Mouse (Mus musculus) embryonic stem cell, embryonic (primary cell): Measurements from ENCODE around the gene Blmh.

Experiments
- CTCF ChIA-PET, 4 experiments: fragments of 300-600 bp in 2 of 4; fragments of 350-600 bp in 2 of 4; sonication (Branson Sonifier 250); formaldehyde crosslinking; loops; one replicate each; lab custom pipeline; 2022; ENCODE audit warnings: inconsistent platforms in 2 of 4; lab: Charles Lee
- POLR2A ChIA-PET, 4 experiments: fragments of 300-600 bp in 2 of 4; fragments of 350-600 bp in 2 of 4; sonication (Branson Sonifier 250); formaldehyde crosslinking; loops; one replicate each; lab custom pipeline; 2022; ENCODE audit warnings: antibody characterized with exemption in 4 of 4, inconsistent platforms in 1 of 4; lab: Charles Lee

Blmh gene

DNA sequence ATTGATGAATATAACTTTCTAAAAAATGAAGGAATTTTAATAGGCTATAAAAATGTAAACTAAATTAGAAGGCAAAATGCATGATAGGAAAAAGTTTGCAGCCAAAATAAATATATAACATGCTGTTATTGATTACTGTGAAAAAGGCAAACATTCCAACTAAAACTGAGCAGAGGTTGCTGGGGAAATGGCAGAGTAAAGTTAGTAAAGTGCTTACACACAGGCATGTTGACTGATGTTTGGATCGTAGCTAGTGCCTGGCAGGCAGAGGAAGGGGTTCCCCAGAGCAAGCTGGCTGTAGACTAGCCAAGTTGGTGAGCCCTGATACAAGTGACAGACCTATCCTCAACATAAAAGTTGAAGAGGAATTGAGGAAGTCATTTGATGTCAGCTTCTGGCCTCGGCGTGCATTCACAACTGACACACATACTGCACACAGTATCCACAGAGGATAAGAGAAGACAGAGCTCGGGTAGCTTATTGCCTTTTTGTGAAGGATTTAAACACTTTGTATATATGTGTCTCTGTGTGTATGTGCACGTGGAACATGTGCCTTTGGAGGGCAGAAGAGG is 57.0 kb downstream of the Blmh start:
- POLR2A ChIA-PET, result interaction anchor here in 1 of 4 experiments (0.6 kb wide), 1 partner anchor 19 kb away, joined by 3 read pairs; no protein-coding TSS in a partner anchor

DNA sequence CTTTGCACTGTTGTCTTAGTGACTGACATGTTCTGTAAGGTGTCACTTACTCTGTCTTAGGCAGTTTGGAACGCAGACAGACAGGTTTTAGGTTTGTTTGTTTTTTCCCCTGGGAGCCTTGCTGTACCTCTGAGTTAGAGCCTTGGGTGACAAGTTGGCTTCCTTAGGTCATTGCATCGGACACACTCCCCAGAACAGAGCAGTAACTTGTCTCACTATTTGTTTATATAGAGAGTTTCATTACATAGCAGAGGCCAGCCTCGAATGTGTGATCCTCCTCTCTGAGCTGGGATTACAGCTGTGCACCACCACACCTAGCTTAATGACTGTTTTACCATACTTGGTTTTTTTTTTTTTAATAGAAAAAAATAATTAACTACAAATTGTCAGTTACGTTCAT is 57.8 kb downstream of the Blmh start:
- ChIA-PET POLR2A (interaction anchor here in 1 of 4 experiments (0.7 kb wide), 1 partner anchor 10 kb away, joined by 3 read pairs; no protein-coding TSS in a partner anchor), CTCF (no interaction called here)

More for the DNA sequence above, 57.0 kb downstream of the Blmh start:
- CTCF ChIA-PET, result no interaction called here

DNA sequence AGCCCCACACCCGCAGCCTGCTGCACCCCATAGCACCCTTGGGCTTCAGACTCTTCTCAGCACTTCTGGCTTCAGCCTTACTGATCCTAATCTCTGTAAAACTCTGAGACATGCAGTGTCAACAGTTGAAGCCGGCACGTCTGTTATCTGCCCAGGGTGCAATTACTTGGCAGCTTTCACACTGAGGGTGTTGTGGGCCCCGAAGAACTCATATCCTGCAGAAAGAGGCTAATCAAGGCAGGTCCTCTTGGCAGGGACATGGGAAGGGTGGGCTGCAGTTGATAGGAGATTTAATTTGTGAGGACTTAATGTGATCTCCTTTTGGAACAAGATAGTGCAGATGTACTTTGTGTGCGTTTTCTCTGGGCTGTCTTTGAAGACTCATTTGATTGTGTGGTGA is 59.0 kb downstream of the Blmh start:
- ChIA-PET POLR2A (no interaction called here), CTCF (no interaction called here)

DNA sequence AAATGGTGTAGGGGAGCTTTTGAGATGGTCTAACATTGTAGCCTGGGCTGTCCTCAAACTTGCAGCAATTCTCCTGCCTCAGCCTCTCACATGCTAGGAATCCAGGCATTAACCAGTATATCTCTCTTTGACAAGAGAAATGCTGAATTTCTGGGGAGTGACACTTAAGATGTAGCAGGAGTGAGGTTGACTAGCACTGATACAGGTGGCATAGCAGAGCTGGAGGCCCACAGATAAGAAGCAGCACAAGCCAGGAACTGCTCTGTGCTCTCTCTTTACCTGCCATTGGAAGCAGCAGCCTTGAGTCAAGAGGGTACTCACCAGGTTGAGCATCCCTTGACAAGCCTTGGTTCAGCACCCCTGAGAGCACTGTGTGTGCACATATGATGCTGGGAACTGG is 59.6 kb downstream of the Blmh start:
- POLR2A ChIA-PET, result no interaction called here
- CTCF ChIA-PET, result no interaction called here

DNA sequence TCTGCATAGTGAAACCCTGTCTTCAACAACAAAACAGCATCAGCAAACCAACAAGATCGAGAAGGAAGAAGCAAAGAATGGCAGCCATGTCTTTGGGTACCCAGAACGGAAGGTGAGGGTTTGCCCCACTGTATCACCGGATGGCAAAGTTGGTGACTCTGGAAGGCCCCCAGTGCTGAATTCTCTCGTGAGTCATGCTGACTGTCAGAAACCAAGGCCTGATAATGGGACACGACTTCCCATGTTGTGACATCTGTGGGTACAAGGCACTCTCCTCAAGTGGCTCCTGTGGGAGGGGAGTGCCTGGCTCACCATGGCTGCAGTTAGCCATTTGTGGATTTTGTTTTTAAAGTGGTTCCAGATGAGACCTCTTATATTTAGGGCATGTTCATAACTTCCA is 66.2 kb downstream of the Blmh start:
- ChIA-PET POLR2A (no interaction called here), CTCF (no interaction called here)

DNA sequence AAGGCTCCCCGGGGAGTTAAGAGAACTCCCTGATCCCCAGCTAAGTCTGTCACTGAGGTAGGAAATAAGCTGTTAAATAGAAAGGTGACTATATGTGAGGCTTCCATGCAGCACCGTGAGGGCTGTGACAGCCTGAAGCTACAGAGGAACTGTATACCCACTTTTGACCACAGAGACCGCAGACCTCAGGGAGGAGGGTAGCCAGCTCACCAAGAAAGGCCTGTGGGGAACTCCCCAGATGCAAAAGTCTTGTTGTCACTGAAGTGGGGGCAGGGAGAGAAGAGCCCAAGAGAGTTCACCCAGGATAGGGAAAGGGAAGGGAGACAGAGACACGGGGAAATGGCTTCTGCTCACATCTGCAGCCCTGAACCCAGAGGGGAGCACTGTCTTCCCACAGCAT is 68.3 kb downstream of the Blmh start:
- POLR2A ChIA-PET, result no interaction called here
- CTCF ChIA-PET, result no interaction called here

DNA sequence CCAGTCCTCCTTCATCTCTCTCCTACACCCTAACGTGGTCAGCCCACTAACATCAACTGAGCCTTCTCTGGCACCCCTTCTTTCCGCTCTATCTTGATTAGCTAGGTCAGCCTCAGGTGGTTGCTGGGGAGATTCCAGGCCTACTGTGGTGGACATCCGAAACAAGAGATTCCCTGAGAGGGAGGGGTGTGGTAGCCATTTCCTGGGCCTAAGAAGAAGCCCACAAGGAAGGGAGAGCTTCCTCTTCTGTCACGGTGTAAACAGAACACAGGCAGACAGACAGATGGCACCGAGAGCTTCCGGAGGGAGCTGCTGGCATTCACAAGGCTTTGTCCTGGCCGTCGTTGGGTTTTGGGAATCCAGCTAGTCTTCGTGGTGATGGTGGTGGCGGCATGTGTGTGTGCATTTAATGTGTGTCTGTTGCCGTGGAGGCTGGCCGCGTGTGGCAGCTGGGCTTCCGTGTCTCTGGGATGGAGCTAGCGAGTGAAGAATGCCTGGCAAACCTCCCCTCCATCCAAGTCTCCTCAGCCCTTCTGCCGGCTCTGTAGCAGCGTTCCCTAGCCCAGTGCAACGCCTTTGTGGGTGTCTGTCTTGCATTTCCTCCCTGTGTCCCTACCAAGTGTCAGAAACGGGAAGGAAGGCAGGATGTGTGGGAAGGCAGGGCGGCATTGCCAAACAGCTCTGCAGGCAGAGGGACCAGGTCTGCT is 71.5 kb downstream of the Blmh start:
- POLR2A ChIA-PET, result interaction anchor here in 1 of 4 experiments (0.6 to 1.6 kb wide), 5 partner anchors 9 to 252 kb away, joined by 3 to 4 read pairs (median 4); no protein-coding TSS in a partner anchor
- CTCF ChIA-PET, result interaction anchor here in 3 of 4 experiments (0.6 to 3.9 kb wide), 10 partner anchors 9 to 450 kb away, joined by 3 to 29 read pairs (median 7); no protein-coding TSS in a partner anchor

DNA sequence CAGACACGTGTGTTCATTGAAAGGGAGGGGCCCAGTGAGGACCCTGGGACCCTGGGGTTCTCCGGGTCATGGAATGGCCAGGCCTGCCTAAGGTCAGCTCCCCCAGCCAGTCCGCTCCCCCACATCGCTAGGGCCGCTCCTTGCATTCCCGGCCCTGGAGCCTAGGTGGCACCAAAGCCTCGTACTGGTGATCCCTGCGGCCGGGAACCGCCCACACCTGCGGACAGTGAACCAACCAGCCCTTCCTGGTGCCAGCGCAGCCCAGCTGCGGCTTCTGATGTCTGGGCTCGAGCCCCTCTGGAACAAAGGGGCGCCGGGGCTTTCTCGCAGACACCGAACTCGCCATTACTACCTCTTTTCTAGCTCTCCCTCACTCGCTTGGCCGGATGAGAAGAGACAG is 72.7 kb downstream of the Blmh start:
- ChIA-PET CTCF (interaction anchor here (0.6 to 3.9 kb wide), 32 partner anchors 10 to 1453 kb away, joined by 3 to 29 read pairs (median 4); no protein-coding TSS in a partner anchor), POLR2A (interaction anchor here (0.6 to 1.6 kb wide), 15 partner anchors 8 to 423 kb away, joined by 3 to 7 read pairs (median 4); partner anchors contain the start of gene Gosr1 (in 1 of the 4))

DNA sequence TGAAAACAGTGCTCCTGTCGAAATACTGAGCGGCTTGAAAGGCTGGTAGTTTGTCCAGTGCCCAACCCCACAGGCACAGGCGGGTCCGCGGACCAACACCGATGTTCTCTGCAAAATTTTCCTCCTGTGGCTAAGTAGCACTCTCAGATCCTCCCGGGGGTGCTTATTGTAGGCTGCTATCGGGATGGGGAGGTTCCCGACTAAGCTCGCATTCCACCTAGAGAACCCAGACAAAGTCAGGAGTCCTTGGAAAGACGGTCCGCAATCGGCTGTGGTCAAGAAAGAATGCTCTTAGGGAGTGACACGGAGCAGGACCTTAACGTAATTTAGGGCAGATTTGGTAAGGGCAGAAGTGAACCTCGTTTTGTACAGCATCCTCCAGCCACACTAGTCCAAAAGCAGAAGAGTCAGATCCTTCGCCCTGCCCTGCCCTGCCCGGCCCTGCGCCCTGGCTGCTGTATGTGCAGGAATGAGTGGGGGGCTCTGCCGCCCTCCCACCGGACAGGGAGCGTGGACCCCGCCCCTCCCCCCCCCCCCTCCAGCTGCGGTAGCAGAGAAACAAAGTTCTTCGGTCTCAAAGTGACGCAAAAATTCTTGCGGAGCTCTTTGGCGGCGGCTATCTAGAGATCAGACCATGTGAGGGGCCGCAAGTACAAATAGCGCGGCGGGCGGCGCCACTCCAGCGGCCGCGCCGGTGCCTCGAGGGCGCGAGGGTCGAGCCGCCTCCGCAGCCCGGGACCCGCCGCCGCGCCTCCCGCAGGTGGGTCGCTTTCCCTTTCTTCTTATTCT is 73.5 kb downstream of the Blmh start, which contains the start of gene Slc6a4:
Gene Slc6a4, plus strand, starts transcription at position 688 of the 789 bp plus-strand sequence.
- ChIA-PET CTCF (interaction anchor here (0.5 to 3.9 kb wide), 24 partner anchors 11 to 1454 kb away, joined by 3 to 29 read pairs (median 4); no protein-coding TSS in a partner anchor), POLR2A (interaction anchor here in 3 of 4 experiments (0.5 to 1.5 kb wide), 12 partner anchors 8 to 471 kb away, joined by 3 to 7 read pairs (median 4); no protein-coding TSS in a partner anchor)

DNA sequence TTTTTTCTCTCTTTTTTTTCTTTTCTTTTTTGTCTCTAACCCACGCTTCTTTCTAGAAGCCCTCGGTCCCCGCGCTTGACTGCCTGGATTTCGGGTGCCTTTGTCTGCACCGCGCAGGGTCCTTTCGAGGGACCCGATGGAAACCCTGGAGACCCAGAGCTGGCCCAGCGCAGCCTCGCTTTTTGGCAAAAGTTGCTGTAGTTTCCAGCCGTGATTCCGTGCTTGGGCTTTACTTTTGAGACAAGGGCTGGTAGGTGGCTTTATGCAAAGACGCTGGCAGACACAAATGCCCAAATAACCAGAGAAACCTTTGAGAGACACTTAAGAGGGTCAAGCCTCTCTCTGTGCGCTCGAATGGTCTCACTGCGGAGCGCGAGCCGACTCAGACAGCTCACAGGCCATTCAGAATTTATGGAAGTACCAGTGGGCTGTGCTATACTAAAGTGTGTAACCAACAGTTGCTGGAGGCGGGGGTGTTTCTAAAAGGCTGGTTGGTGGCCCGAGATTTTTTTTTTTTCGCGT is 74.2 kb downstream of the Blmh start:
- CTCF ChIA-PET, result interaction anchor here in 3 of 4 experiments (0.6 to 3.9 kb wide), 6 partner anchors 77 to 1285 kb away, joined by 3 to 29 read pairs (median 3); no protein-coding TSS in a partner anchor
- POLR2A ChIA-PET, result interaction anchor here in 1 of 4 experiments (0.6 to 2.4 kb wide), 4 partner anchors 13 to 329 kb away, joined by 3 to 11 read pairs (median 4); no protein-coding TSS in a partner anchor

DNA sequence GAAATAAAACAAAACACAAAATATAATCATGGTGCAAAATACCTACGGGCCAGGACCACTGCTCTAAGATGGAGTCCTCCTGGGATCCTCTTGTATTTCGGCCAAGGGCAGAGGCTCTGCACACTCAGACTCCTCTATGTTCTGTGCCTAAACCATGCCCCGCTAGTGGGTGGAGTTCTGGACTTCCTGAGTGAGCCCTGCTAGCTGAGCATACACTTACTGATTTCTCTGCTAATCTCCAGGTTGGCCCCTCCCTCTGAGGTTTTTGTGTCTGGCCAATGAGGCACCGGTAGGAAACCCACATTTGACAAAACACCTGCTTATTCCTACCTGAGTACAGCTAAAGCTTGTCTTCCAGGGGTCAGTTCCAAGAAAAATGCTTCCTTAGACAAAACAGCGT is 76.1 kb downstream of the Blmh start:
- CTCF ChIA-PET, result interaction anchor here in 3 of 4 experiments (0.6 to 1.8 kb wide), 3 partner anchors 70 to 387 kb away, joined by 4 to 7 read pairs (median 4); no protein-coding TSS in a partner anchor
- POLR2A ChIA-PET, result interaction anchor here in 3 of 4 experiments (0.7 to 2.4 kb wide), 3 partner anchors 14 to 141 kb away, joined by 3 to 11 read pairs (median 6); no protein-coding TSS in a partner anchor

DNA sequence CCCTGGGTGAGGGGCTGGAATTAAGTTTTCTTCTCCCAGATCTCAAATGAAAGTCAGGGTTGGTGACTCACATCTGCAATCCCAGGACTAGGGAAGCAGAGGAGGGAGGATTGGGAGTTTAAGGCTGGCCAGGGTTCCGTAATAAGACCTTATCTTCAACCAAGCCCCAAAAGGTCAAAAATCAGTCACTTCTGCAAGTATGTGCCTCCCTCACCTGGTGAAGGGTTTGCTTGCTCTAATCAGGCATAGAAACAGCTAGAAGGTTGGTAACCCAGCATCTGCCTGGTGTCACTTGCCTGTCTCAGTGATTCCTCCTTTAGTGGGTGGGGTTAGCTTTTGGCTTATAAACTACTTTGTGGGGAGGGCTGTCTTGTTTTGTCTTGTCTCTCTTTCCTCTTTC is 77.8 kb downstream of the Blmh start:
- POLR2A ChIA-PET, result interaction anchor here in 1 of 4 experiments (1.7 kb wide), 1 partner anchor 57 kb away, joined by 3 read pairs; no protein-coding TSS in a partner anchor
- CTCF ChIA-PET, result no interaction called here

DNA sequence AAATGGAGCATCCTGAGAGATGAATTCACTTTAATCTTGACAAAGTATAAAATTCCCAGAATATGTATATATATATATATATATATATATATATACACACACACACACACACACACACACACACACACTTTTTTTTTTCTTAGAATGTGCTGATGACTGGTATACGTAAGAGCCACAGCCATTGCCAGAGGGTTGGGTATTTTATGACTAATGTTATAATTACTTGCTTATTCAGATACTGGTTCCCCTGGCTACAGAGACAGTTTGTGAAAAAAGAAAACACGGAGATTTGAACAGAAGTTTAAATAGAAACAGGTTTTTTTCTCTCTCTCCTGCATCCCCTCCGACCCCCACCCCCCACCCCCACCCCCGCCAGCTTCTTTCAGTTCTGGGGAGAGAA is 81.3 kb downstream of the Blmh start:
- ChIA-PET CTCF (no interaction called here), POLR2A (interaction anchor here in 2 of 4 experiments (0.5 to 1.3 kb wide), 3 partner anchors 8 to 145 kb away, joined by 4 read pairs; no protein-coding TSS in a partner anchor)

DNA sequence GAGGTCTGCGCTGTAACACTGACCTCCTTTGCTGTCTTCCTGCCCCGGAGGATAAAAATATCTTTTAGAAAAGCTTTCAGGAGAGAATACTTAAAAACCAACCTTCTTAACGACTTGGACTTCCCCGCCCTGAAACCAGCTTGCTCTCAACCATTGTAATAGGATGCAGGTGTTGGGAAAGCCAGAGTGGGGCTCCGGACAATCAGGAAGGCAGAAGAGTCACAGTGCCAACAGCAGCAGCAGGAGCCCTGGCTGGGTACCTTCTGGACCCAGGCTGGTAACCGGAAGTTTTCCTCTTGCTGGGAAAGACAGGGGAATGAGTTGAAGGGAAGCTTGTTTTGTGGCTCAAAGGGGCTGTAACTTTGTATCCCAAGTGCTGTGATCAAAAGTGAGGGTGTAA is 82.0 kb downstream of the Blmh start:
- ChIA-PET CTCF (interaction anchor here in 1 of 4 experiments (0.7 to 0.8 kb wide), 2 partner anchors 33 to 316 kb away, joined by 3 read pairs; no protein-coding TSS in a partner anchor), POLR2A (interaction anchor here in 1 of 4 experiments (0.7 to 1.3 kb wide), 4 partner anchors 9 to 331 kb away, joined by 3 to 4 read pairs (median 4); no protein-coding TSS in a partner anchor)

DNA sequence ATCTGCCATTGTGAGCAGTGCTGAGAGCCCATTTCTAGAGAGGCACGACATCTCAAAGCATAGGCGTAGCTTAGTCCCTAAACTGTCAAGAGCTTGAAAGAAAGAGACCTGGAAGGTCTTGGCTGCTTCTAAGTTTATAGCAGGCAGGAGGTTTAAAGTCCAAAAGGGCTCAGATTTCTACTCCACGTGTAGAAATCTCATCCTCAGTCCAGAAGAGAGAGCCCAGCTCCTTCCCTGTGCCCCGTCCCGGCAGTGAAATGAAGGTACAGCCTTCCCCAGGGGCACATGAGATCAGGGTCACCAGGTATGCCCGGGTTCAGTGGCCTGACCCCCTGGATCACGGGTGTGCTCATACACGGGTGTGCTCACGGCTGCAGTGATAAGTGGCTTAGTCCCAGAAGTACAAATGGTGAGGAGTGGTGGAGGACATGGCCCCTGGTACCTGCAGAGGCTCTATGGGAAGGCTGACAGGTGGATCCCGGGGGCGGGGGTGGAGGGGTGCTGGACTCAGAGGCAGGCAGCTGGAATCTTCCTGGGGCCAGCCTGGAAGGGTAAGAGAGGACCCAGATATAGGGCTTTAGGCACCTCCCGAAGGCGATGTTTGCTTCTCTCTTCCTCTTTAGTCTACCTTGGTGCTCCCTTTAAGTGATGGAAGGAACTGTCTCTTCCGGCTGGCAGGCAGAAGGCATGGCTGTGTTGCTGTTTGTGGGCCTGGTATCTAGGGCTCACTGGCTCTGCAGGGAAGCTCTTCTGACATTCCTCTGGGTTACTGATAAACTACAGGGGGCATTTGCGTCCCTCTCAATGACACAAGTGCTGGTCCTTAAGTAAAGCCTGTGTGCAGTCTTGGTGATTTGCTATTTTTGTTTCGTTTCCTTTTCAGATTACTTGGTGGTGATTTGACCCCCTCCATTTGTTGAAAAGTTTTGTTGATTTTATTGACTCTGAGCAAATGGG is 84.7 kb downstream of the Blmh start:
- CTCF ChIA-PET, result interaction anchor here in 2 of 4 experiments (0.6 to 1.3 kb wide), 2 partner anchors 12 to 651 kb away, joined by 4 read pairs; no protein-coding TSS in a partner anchor

DNA sequence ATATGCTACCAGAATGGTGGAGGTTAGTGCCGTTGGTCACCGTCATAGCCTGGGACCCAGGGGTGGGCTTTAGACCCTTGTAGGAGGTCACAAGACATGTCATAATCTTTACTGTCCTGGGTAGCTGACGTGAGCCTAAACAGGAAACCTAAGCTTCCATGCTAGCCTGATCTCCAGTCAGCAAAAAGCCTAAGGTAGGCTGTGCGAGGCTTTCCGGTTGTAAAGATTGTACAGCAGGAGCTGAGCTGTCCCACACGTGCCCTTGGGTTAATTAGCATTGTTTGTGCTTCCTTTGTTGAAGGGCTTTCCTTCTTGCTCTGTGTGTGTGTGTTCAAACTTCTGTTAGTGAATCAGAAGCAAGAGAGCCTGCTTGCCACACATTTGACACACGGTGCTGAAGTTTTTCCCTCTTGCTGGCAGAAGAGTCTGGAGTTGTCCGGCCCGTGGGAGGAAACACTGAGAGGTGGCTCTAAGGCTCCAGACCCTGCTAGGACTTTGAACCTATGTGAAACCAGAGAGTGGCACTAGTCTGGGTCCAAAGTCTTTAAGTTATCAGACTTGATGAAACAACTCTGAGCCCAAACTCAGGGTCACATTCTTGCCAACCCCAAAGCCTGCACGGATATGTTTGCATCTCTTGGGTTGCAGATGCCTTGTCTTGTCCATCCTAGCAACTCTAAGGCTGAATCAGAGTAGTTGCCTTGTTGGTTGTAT is 86.3 kb downstream of the Blmh start:
- ChIA-PET CTCF (no interaction called here), POLR2A (no interaction called here)

More for the DNA sequence above, 84.7 kb downstream of the Blmh start:
- POLR2A ChIA-PET, result interaction anchor here in 3 of 4 experiments (0.5 to 0.8 kb wide), 4 partner anchors 74 to 463 kb away, joined by 3 read pairs; no protein-coding TSS in a partner anchor
